Mouse (Mus musculus) monocyte, adult 2 months (primary cell): ENCODE data around the gene Ccdc85b.

Source experiments
- DNase-seq, 2 experiments: peaks; one replicate each; pipeline ENCODE4 v3.0.0; 2022; ENCODE audit warnings: low spot score in 2 of 2, low read depth in 1 of 2

Gene Ccdc85b

DNA sequence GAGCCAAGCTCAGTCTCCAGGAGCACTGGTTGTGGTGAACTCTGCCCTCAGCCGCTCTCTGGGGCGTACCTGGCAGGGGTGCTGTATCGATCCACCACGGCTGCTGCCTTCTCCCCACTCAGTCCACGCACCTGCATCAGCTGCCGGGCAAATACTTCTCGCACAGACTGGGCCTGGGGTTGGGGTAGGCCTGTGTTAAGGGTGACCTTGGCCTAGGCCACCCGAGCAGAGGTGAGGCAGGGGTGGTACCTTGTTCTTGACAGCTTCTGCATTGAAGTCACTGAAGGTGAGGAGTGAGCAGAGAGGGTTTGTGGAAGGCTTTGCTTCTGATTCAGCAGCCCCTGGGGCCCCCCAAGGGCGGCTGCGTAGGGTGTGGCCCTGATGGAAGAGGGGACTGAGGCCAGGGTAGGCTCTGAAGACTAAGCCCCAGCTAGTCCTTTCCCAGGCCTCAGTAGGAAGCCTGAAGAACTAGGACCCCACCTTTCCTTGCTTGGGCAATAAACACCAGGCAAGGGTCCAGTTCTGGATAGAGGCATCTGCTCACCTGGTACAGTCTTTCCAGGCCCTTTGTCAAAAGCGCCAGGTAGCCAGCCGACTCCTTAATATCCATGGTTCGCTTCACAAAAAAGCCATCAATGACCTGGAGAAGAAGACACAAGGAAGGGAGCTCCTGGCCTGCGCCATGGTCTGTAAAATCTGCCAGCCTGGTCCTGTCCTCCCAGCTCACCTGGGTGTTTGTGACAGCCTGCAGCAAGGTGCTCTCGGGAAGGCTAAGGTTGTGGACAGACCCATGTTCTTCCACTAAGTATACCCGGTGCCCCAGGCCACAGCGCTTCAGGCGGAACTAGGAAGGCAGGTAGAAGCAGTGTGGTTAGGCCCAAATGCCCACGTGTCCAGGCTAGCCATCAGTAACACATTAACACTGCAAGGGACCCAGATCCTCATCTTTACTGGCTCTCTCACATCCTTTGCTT is 26.0 kb upstream of the Ccdc85b start:
- no peak for DNase-seq

DNA sequence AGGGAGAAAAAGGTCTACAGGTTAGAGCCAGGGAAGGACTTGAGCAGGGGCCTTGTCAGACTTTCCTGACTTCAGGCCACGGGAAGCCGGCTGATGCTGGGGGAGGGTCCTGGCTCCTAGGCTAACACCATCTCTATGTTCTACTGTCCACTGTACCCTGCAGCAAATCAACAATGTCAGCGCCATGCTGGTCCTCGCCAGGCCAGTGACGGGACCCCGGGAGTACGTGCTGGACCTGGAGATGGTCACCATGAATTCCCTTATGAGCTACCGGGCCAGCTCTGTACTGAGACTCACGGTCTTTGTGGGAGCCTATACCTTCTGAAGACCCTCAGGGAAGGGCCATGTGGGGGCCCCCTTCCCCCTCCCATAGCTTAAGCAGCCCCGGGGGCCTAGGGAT is 23.7 kb upstream of the Ccdc85b start:
- DNase-seq = no peak

DNA sequence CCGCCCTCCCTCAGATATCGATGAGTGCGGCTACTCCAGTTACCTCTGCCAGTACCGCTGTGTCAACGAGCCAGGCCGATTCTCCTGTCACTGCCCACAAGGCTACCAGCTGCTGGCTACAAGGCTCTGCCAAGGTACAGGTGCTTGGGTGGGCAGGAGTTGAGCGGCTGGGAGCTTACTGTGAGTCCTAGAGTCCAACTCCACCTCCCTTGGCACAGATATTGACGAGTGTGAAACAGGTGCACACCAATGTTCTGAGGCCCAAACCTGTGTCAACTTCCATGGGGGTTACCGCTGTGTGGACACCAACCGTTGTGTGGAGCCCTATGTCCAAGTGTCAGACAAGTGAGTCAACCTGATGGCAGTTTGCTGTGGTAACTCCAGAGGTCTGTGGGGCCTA is 22.3 kb upstream of the Ccdc85b start:
- no peak for DNase-seq

DNA sequence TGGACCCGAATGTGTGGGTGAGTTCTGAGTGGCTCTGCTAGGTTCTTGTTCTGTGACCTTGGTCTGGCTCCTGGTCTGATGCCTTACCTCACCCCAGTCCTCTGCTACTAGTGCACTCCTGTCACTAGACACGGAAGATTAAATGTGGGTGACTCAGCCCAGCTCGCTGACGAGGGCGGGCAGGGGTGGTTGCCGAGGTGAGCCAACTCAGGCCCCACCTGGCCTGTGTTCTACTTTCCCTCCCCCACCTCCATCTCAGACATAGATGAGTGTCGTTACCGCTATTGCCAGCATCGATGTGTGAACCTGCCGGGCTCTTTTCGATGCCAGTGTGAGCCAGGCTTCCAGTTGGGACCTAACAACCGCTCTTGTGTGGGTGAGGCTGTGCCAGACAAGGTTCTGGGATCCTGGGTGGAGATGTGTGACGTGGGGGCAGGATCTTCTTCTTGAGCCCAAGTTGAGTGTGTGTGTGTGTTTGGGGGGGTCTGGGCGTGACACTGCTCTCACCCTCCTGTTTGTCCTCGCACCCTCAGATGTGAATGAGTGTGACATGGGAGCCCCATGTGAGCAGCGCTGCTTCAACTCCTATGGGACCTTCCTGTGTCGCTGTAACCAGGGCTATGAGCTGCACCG is 20.1 kb upstream of the Ccdc85b start:
- DNase-seq = no peak

DNA sequence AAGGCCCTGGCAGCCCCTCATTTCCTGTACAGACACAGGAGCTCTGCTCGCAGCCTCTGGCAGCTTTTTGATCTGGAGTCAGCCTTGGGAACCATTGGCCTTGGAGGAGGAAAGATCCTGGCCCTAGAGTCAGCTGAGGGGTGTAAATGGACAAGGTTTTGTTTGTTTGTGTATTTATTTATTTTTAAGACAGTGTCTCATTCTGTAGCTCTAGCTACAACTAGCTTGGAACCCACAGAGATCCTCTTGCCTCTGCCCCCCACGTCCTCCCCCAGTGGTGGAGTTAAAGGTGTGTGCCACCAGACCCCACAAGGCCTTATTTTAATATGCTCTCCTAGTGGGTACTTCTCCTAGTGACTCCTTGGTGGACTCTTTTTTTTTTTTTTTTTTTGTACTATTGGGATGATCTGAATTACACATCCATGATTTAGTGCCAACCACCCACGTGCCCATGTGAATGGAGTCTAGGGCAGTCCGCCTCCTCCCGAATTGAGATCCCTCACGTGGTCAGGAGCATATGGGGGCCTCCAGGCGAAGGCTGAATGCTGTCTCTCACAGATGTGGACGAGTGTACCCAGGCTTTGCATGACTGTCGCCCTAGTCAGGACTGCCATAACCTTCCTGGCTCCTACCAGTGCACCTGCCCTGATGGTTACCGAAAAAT is 19.4 kb upstream of the Ccdc85b start:
- DNase-seq = no peak

DNA sequence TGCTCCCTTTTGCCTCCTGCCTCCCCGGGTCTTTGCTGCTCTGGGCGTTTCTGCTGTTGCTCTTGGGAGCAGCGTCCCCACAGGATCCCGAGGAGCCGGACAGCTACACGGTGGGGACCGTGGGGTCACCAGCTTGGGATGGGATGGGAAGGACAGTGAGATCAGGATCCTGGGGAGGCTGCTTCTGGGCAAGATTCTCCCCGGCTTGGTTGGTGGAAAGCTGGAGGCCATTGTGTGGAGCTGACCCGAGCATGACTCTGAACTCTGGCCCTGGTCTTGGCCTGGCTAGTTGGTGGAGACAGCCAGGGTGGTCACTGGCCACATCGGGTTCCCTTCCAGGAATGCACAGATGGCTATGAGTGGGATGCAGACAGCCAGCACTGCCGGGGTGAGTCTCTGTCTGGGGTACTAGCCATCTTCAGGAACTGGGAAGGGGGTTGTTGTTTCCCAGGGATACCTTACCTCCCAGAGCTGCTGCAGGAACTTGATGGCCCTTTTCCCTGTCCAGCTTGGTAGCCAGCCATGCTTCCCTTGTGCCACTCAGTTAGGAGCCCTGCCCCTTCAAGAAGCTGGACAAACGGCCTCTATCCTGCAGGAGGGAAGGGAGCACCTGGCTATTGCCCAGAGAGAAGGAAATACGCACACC is 17.5 kb upstream of the Ccdc85b start:
- DNase-seq = no peak

DNA sequence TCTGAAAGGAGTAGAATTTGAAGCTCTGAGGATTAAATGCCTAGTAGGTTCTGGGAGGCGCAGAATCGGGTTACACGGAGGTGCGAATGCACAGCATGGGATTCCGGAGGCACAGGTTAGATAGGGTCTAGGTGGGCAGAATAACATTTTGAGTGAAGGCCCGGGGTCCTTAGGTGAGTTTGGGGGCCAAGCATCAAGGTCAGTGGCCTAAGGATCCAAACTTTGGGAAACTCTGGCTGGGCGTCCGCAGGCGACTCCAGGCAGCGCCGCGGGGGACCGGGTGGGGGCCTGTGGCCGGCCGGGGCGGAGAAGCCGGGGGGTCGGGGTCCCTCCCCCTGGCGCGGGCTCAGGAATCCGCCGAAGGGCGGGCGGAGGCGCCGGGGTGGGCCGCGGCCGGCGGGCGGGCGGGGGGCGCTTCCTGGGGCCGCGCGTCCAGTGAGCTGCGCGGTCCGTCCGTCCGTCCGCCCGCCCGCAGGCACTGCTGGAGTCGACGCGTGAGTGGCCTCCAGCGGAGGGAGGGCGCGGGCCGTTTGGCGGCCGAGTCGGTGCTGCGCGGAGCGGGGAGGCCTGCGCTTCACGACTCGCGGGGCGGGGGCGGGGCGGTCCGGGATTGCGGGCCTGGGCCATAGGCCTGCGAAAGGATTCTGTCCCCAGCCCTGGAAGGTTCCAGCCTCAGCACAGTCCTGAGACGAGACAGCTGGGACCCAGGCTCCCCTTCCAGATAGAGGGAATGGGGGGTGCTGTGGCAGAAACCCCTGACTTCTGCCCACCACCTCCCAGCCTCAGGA is 16.8 kb upstream of the Ccdc85b start:
- no peak for DNase-seq

DNA sequence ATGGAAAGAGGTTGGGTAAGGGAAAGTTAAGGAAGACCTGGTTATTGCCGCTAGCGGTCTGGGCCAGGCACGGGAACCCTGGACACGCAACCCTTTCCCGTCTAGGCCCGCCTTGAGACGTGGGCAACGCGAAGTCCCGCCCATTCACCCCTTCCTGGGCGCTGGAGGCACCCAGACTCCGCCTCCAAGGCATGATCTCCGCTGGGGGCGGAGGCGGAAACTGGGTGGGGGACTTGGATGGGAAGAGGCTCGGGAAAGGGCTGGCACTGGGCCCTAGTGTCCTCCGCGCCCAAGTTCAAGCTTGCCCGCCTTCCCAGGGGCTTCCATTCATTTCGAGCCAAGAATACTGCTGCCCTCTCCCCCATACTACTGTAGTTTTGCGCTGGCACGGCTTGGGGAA is 16.0 kb upstream of the Ccdc85b start, which contains the start of gene Efemp2:
Efemp2 (plus strand) TSS at position 235 of the 400 bp plus-strand sequence.
- no peak for DNase-seq

DNA sequence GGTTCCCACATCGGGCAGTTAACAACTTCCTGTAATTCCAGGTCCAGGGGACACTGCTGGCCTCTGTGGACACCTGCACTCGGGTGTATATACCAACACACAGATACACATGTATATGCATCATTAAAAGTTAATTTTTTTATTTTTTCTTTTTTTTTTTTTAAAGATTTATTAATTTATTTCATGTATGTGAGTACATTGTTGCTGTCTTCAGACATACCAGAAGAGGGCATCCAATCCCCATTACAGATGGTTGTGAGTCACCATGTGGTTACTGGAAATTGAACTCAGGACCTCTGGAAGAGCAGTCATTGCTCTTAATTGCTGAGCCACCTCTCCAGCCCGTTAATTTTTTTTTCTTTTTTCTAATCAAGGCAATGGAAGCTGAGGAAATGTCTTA is 15.2 kb upstream of the Ccdc85b start:
- no peak for DNase-seq

DNA sequence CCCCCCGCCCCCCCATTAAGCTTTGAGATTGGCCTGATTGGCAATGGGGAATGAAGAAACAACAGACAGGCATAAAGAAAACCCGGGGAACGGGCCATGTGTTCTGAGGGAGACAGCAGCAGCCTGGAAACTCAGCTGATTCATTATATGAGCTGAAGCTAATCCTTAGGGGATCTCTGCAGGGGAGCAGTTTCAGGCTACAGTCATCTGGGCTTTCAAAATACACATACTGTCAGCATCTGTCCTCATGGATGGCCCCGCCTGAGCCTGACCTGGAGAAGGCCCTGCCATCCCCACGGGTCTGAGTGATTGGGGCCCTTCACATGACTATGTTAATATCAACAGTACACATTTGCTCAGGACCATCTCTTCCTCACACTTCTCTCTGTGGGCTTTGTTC is 14.2 kb upstream of the Ccdc85b start:
- no peak for DNase-seq

DNA sequence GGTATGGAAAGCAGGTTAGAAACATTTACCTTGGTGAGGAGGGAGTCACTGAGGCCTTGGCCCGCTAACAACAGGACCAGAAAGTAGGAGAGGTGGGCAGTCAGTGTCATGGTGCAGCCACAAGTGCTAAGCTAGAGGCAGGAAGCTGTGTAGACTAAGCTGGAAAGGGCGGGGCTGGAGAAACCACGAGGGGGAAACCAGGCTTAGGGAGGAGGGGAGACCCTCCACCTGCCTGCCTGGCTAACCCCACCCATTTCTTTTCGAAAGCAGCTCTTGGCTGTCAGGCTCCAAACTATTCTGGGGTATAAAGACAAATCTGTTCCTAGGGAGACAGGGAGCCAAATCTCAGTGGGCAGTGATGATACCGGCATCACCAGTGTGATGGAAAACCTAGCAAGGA is 10.7 kb upstream of the Ccdc85b start, which contains the start of gene Ctsw:
Ctsw (minus strand) TSS at position 134 of the 400 bp plus-strand sequence.
- DNase-seq = no peak

DNA sequence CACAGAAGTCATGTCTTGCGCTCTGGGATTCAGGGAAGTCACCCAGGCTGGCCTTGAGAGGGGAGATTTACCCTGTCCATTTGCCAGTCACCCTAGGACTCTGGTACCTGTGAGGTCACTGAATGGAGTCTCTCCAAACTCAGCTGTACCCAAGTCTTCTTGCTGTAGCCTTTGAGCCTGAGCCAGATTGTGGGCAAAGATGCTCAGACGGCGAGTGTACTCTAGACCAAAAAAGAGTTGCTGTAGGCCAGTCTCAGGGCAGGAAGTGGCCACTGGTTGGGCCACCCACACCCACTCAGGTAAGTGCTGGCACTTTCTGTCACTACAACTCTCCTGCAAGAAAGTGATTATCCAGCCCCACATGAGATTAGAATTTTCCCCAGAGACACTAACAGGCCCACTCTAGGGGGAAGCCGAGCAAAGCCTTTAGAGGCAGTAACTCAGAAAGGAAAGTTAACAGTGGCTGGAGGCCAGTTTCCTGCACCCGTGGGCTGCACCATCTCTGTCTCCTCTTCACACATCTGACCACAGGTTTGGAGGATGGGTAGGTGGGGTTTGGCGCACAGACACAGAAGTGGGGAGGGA is 9.3 kb upstream of the Ccdc85b start:
- DNase-seq = no peak

DNA sequence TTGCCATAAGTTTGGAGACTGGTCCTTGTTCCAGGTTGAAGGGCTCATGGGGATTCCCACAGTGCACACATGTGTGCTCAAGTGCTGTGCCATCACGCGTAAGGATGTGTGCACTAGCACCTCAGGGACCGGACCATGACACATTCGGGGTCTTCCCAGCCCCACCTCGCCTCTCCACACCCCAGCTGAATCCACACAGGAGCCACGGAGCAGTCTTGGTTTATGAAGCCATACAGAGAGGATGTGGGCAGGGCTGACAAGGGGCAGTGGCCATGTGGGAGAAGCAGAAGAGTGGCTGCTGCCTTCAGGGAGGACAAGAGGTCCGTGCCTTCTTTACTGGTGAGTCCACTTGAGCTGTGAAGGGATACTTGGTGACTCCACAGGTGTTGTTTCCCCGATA is 7.3 kb upstream of the Ccdc85b start:
- no peak for DNase-seq

DNA sequence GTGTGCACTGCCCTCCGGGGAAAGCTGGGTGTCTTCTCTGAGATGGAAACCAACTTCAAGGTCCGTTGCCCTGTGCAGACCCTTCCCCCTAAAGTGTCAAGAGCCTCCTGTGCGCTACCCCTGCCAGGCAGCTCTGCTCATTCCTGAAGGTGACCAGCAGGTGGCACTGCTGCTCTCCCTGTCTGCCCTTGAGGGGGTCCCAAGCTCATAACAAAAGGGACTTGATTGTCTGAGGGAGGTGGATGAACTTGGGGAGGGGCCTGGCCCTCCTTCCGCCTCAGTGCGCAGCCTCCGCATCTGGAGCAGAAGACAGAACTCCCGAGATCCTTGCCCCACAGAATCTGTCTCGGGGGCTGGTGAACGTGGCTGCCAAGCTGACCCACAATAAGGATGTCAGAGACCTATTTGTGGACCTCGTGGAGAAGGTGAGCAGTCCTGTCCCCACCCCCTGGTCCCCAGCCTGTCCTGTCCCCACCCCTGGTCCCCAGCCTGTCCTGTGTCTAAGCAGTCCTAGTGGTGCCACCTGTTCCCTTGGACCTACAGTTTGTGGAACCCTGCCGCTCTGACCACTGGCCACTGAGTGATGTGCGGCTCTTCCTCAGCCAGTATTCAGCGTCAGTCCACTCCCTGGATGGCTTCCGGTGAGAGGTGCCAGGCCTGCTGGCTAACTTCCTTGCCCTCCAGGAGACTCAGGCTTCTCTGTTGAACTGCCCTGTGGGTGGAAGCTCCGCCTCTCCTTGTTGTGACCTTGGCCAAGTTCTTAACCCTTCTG is 6.3 kb upstream of the Ccdc85b start:
- DNase-seq = no peak

DNA sequence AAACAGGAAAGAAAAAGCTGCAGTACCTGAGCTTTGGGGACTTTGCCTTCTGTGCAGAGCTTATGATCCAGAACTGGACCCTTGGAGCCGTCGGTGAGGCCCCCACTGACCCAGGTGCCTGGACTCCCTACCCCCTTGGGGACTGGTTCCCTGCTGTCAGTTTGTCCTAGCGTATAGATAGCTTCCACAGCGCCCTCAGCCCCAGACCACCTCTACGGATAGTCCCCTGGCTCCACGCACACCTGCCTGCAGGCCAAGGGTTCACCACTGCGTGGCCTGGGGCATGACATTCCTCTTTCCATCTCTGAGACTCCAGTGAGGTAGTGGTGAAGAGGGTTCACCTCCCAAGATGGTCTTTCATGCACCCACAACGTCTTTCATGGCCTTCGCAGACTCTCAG is 5.5 kb upstream of the Ccdc85b start:
- DNase-seq = no peak

DNA sequence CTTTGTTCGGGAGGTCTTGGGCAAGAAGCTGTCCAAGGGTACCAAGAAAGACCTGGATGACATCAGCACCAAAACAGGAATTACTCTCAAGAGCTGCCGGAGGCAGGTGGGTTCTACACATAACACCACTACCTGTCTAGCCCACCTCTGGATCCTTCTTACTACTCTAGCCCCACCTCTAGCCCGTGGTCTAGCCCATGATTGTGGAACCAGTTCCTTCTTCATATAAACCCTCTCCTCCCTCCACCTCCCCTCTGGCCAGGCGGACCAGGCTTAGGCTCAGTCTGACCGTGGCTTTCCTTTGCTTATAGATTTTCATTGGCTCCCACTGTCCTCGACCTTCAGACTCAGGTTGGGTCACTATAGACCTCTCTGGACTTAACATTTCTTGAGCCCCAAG is 3.7 kb upstream of the Ccdc85b start:
- no peak for DNase-seq

DNA sequence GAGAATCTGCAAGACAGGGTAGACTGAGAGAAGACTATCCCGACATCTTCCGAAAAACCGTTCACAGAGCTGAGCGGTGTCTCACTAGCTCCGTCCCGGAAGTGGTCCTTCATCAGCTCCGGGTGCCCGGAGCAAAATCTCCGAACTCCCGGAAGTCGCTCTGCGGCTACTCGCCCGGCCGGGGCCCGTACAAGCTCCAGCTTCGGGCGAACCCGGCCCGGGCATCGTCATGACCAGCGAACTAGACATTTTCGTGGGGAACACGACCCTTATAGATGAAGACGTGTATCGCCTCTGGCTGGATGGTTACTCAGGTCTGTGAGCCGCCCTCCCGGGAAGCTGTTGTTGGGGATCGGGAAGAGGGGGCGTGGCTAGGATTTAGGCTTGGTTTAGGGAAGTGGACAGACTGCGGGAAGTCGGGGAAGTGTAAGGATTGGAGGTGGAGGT is 2.8 kb upstream of the Ccdc85b start, which contains the start of gene Fibp:
Fibp (plus strand) TSS at position 151 of the 447 bp plus-strand sequence.
- peak; percentile 73 to 84 for DNase-seq

DNA sequence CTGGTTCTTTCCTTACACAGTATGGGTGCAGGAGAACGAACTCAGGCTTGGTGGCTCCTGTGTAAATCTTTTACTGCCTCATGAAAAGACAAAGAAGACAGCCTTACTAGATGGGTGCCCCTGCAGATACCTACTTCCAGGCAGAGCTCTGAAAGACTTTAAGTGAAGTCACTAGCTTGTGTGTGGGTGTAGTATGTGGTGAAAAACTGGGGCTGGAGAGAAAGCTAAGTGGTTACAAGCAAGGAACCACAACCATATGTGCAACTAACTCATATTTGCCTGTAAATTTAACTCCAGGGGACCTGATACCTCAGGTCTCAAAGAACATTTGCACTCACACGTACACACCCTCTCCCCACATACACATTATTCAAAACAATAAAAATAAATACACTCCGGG is 2.2 kb upstream of the Ccdc85b start:
- DNase-seq = no peak

DNA sequence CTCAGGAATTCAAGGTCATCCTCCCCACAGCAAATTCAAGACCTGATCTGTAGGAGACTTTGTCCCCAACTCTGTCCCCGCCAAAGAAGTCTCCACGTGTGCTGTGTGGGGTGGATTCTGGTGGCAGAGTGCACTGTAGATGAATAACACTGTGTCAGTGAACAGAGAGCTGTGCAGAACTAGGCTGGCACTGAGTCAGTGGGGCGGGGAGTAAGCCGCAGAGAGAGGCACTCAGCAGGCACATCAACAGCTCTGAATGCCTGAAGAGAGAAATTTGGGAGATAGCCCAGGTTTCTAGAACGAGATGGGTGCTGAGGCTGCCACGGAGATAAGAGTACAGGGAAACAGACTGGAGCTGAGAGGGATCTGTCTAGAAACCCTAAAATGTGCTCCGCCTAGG is 1.3 kb upstream of the Ccdc85b start:
- no peak for DNase-seq
